Comparison of ENCODE assay signal across 8 mouse cellular contexts in genomic region chr2:59611831-59612732, GRCm38 (mm10). TPM values are rescaled to one million over a fixed set of nuclear protein-coding genes. Genes with fewer than 3 reads are reported as not detected.
A peak's percentile ranks its signal among the peaks of the same experiment; 100 is the strongest.
DNase-seq lines count a peak whose midpoint lies in the region; ATAC-seq and TF ChIP-seq lines count a peak whose summit lies in the region.

Gene Tanc1 (plus strand): TSS chr2:59612042.

- DNase-seq in CD8-positive naive resting alpha-beta T cell, adult 2 months (ENCODE audit: low read depth in 2 of 2, low spot score in 2 of 2), result peak; percentile 65 to 72
- peak; percentile 21 for DNase-seq in c-Kit-positive CD71-positive TER-119-positive erythroid progenitor cells, embryonic 14.5 days (ENCODE audit: low spot score)
- DNase-seq in heart, postnatal 10 days, result peak; percentile 91 to 93
- DNase-seq in kidney, postnatal 4 days, result peak; percentile 91 to 95
- peak; percentile 86 for DNase-seq in liver, postnatal 0 days
- DNase-seq in testis, postnatal 10 days (ENCODE audit: low spot score), result peak; percentile 90

- H3K4me1 ChIP-seq in forebrain, embryonic 15.5 days, result peaks cover 22% of the 10 kb centered on the region
- peaks cover 25% of the 10 kb centered on the region for H3K4me1 ChIP-seq in liver, postnatal 0 days (ENCODE audit: insufficient read depth)
- H3K4me1 ChIP-seq in neural tube, embryonic 14.5 days (ENCODE audit: control insufficient read depth, insufficient read depth, low read length), result peaks cover 17% of the 10 kb centered on the region

- no peaks in the 10 kb centered on the region for H3K9me3 ChIP-seq in forebrain, embryonic 15.5 days
- H3K9me3 ChIP-seq in liver, postnatal 0 days (ENCODE audit: low read length), result no peaks in the 10 kb centered on the region
- no peaks in the 10 kb centered on the region for H3K9me3 ChIP-seq in neural tube, embryonic 14.5 days (ENCODE audit: control insufficient read depth, low read length)

- under 1% methylated on average over 98 of the region's 99 CpGs for WGBS in forebrain, embryonic 15.5 days
- 1% methylated on average over 87 of the region's 99 CpGs for WGBS in liver, postnatal 0 days (ENCODE audit: insufficient replicate concordance)
- WGBS in neural tube, embryonic 14.5 days, result under 1% methylated on average over 89 of the region's 99 CpGs

- no peaks in the 10 kb centered on the region for H3K27me3 ChIP-seq in forebrain, embryonic 15.5 days
- peaks cover 13% of the 10 kb centered on the region for H3K27me3 ChIP-seq in liver, postnatal 0 days (ENCODE audit: insufficient read depth, low read length)
- H3K27me3 ChIP-seq in neural tube, embryonic 14.5 days (ENCODE audit: control insufficient read depth, insufficient read depth, low read length), result no peaks in the 10 kb centered on the region; the same call in 1 of the 2 replicates

- no peak for TF ChIP-seq EP300 in liver, postnatal 0 days (IDR thresholded peaks at IDR 0.05; ENCODE audit: low read depth)

- peak within 1 kb of the TSS; percentile 78 for H3K27ac ChIP-seq in forebrain, embryonic 15.5 days (replicated peaks)
- peak within 1 kb of the TSS; percentile 82 for H3K27ac ChIP-seq in liver, postnatal 0 days (ENCODE audit: low read depth)
- H3K27ac ChIP-seq in neural tube, embryonic 14.5 days (ENCODE audit: low read depth, low read length), result peak within 1 kb of the TSS; percentile 56; the same call in 1 of the 2 replicates

- no peaks in the 10 kb centered on the region for H3K36me3 ChIP-seq in forebrain, embryonic 15.5 days
- no peaks in the 10 kb centered on the region for H3K36me3 ChIP-seq in liver, postnatal 0 days (replicated peaks; ENCODE audit: insufficient read depth, low read length)
- no peaks in the 10 kb centered on the region for H3K36me3 ChIP-seq in neural tube, embryonic 14.5 days (ENCODE audit: control insufficient read depth, insufficient read depth, low read length)

- peak within 1 kb of the TSS; percentile 94 for H3K4me3 ChIP-seq in forebrain, embryonic 15.5 days
- peak within 1 kb of the TSS; percentile 61 for H3K4me3 ChIP-seq in liver, postnatal 0 days (ENCODE audit: low read depth, low read length)
- H3K4me3 ChIP-seq in neural tube, embryonic 14.5 days (ENCODE audit: low read depth, low read length), result peak within 1 kb of the TSS; percentile 79

- ATAC-seq in forebrain, embryonic 15.5 days (replicated peaks), result peak; percentile 95
- ATAC-seq in liver, postnatal 0 days, result peak; percentile 96
- ATAC-seq in neural tube, embryonic 14.5 days (ENCODE audit: low read depth), result peak; percentile 90

- peak within 1 kb of the TSS; percentile 100 for H3K4me2 ChIP-seq in forebrain, embryonic 15.5 days (replicated peaks)
- peak within 1 kb of the TSS; percentile 86 for H3K4me2 ChIP-seq in liver, postnatal 0 days (ENCODE audit: low read depth, low read length)
- peak within 1 kb of the TSS; percentile 99 for H3K4me2 ChIP-seq in neural tube, embryonic 14.5 days (ENCODE audit: low read depth, low read length)

- intact Hi-C loops in heart, postnatal 10 days (cut with DNase I), result loop anchor here (2.0 to 5.0 kb wide), 3 partner anchors 60 to 135 kb away; no protein-coding TSS in a partner anchor

- no peak for TF ChIP-seq CTCF in liver, postnatal 0 days (IDR thresholded peaks at IDR 0.05; ENCODE audit: low read depth)

- peak within 1 kb of the TSS; percentile 78 for H3K9ac ChIP-seq in forebrain, embryonic 15.5 days (replicated peaks)
- peak within 1 kb of the TSS; percentile 68 for H3K9ac ChIP-seq in liver, postnatal 0 days (replicated peaks)
- peak within 1 kb of the TSS; percentile 73 for H3K9ac ChIP-seq in neural tube, embryonic 14.5 days (replicated peaks; ENCODE audit: low read depth, low read length)

RNA-seq across cellular contexts. Expression of gene Tanc1, which starts in this region (rescaled TPM):
- 9.1 and 10.7 TPM in 2 replicates for polyA plus RNA-seq in forebrain, embryonic 15.5 days (2015; fragmentation: Nextera tagmentation; extraction: Ambion mirVana)
- total RNA-seq in heart, postnatal 10 days (2021), result 10 to 100 TPM; 37.0 to 37.6 TPM
- 1.7 and 2.4 TPM in 2 replicates for polyA plus RNA-seq in liver, postnatal 0 days (2015; fragmentation: Nextera tagmentation; extraction: Ambion mirVana)
- 5.2 and 7.2 TPM in 2 replicates for polyA plus RNA-seq in neural tube, embryonic 14.5 days (2014; fragmentation: Nextera tagmentation; extraction: Ambion mirVana)

Comparison
In these comparisons a context has a peak if more than half of its experiments do, and no peak if none do; other contexts are left out.
1. Peak in every context shown above with its lines: DNase-seq, ATAC-seq, H3K4me3 ChIP-seq and H3K27ac ChIP-seq.
2. DNase-seq: peak in every context shown above with its lines; median percentile 93 in kidney, postnatal 4 days; 92 in heart, postnatal 10 days; 90 in testis, postnatal 10 days; 86 in liver, postnatal 0 days; 68 in CD8-positive naive resting alpha-beta T cell, adult 2 months; 21 in c-Kit-positive CD71-positive TER-119-positive erythroid progenitor cells, embryonic 14.5 days.